Mouse (Mus musculus) neural tube, embryonic 15.5 days (tissue): ENCODE measurements around the gene Ern2. TPM values are rescaled to one million over a fixed set of nuclear protein-coding genes. Genes with fewer than 3 reads are reported as not detected.

Source experiments
- ATAC-seq: fragments of 200-750 bp; cut with Nextera tagmentation; 2 replicates; pipeline ENCODE4 v1.8.0; 2017; ENCODE audit warnings: mild to moderate bottlenecking, moderate TSS enrichment, moderate library complexity; ENCODE audit not compliant: low FRiP score
- H3K27ac ChIP-seq: fragments of 300-500 bp; sonication (generic); replicated peaks from 2 replicates; pipeline ENCODE4 v1.5.1; 2015; ENCODE audit warnings: mild to moderate bottlenecking, inconsistent platforms
- H3K27me3 ChIP-seq: fragments of 300-500 bp; sonication (generic); replicated peaks from 2 replicates; pipeline ENCODE4 v1.6.1; 2015; ENCODE audit warnings: inconsistent platforms
- H3K36me3 ChIP-seq: fragments of 300-500 bp; sonication (generic); 2 replicates; pipeline ENCODE4 v1.6.1; 2015; ENCODE audit warnings: inconsistent platforms
- H3K4me1 ChIP-seq: fragments of 300-500 bp; sonication (generic); 2 replicates; pipeline ENCODE4 v1.6.1; 2015; ENCODE audit warnings: inconsistent platforms
- H3K4me2 ChIP-seq: fragments of 300-500 bp; sonication (generic); 2 replicates; pipeline ENCODE4 v1.6.1; 2015; ENCODE audit warnings: inconsistent platforms, mild to moderate bottlenecking, moderate library complexity
- H3K4me3 ChIP-seq: fragments of 300-500 bp; sonication (generic); replicated peaks from 2 replicates; pipeline ENCODE4 v1.5.1; 2015; ENCODE audit warnings: mild to moderate bottlenecking, inconsistent platforms
- H3K9ac ChIP-seq: fragments of 300-500 bp; sonication (generic); replicated peaks from 2 replicates; pipeline ENCODE4 v1.6.1; 2015; ENCODE audit warnings: mild to moderate bottlenecking, inconsistent platforms
- H3K9me3 ChIP-seq: fragments of 300-500 bp; sonication (generic); replicated peaks from 2 replicates; pipeline ENCODE4 v1.6.1; 2016; ENCODE audit warnings: inconsistent platforms
- WGBS: fragments of 180-500 bp; shearing (Covaris S2); methylation state at CpG from one replicate; pipeline ENCODE4 v1.1.7; 2015; ENCODE audit warnings: mixed read lengths; 5-methylcytosine and 5-hydroxymethylcytosine counted together
- polyA plus RNA-seq: library from polyadenylated mRNA; unstranded; fragments of >200 nt; fragmentation: Nextera tagmentation; extraction: Ambion mirVana; gene quantifications from 2 replicates; pipeline ENCODE4 v1.2.1, GENCODE M21; 2015

The Ern2 gene
- polyA plus RNA-seq, 1 experiment from 2014 or later, result 2.0 TPM

GRCm38 (mm10) chr7:122197306-122197705 is 11.3 kb upstream of the Ern2 start:
- WGBS, result 36% methylated on average over 4 of the region's 4 CpGs
- no peaks in the 10 kb centered on the region for H3K4me1 ChIP-seq
- no peak for ATAC-seq

GRCm38 (mm10) chr7:122196771-122197170 is 10.8 kb upstream of the Ern2 start:
- WGBS, result 89% methylated on average over 9 of the region's 9 CpGs
- Histone ChIP-seq H3K36me3 (no peaks in the 10 kb centered on the region), H3K4me3 (no peak overlapping the region), H3K27ac (no peak overlapping the region), H3K9ac (no peak overlapping the region), H3K27me3 (no peaks in the 10 kb centered on the region), H3K4me1 (no peaks in the 10 kb centered on the region), H3K9me3 (no peaks in the 10 kb centered on the region), H3K4me2 (no peak overlapping the region)
- ATAC-seq, result no peak

More at GRCm38 (mm10) chr7:122197306-122197705, 11.3 kb upstream of the Ern2 start:
- Histone ChIP-seq H3K4me3 (no peak overlapping the region), H3K9ac (no peak overlapping the region), H3K27me3 (no peaks in the 10 kb centered on the region), H3K9me3 (no peaks in the 10 kb centered on the region), H3K36me3 (no peaks in the 10 kb centered on the region), H3K4me2 (no peak overlapping the region), H3K27ac (no peak overlapping the region)

- Histone ChIP-seq H3K27me3 (no peaks in the 10 kb centered on the region), H3K36me3 (no peaks in the 10 kb centered on the region), H3K9ac (no peak overlapping the region), H3K9me3 (no peaks in the 10 kb centered on the region), H3K4me1 (no peaks in the 10 kb centered on the region), H3K4me2 (no peak overlapping the region), H3K4me3 (no peak overlapping the region), H3K27ac (no peak overlapping the region)
- ATAC-seq, result no peak
Measured at GRCm38 (mm10) chr7:122193919-122194318, 7.9 kb upstream of the Ern2 start.

- ATAC-seq, result no peak
- H3K27me3 ChIP-seq, result no peaks in the 10 kb centered on the region
- WGBS, result 67% methylated on average over 10 of the region's 10 CpGs
Measured at GRCm38 (mm10) chr7:122191097-122191496, 5.1 kb upstream of the Ern2 start.

GRCm38 (mm10) chr7:122189484-122189883 is 3.5 kb upstream of the Ern2 start:
- Histone ChIP-seq H3K36me3 (no peaks in the 10 kb centered on the region), H3K27ac (no peak overlapping the region), H3K9ac (no peak overlapping the region), H3K4me1 (0 out of 2 replicates have a peak, but pooled peaks cover 4% of the 10 kb centered on the region), H3K9me3 (no peaks in the 10 kb centered on the region), H3K4me3 (no peak overlapping the region), H3K27me3 (no peaks in the 10 kb centered on the region), H3K4me2 (no peak overlapping the region)
- no peak for ATAC-seq
- 32% methylated on average over 7 of the region's 7 CpGs for WGBS

More at GRCm38 (mm10) chr7:122191097-122191496, 5.1 kb upstream of the Ern2 start:
- no peak overlapping the region for H3K9ac ChIP-seq
- no peaks in the 10 kb centered on the region for H3K4me1 ChIP-seq
- no peaks in the 10 kb centered on the region for H3K9me3 ChIP-seq
- H3K27ac ChIP-seq, result no peak overlapping the region
- no peak overlapping the region for H3K4me2 ChIP-seq
- no peak overlapping the region for H3K4me3 ChIP-seq
- H3K36me3 ChIP-seq, result no peaks in the 10 kb centered on the region

- Histone ChIP-seq H3K27ac (no peak overlapping the region), H3K4me3 (no peak overlapping the region), H3K9ac (no peak overlapping the region), H3K27me3 (no peaks in the 10 kb centered on the region), H3K36me3 (no peaks in the 10 kb centered on the region), H3K4me2 (no peak overlapping the region), H3K4me1 (0 out of 2 replicates have a peak, but pooled peaks cover 4% of the 10 kb centered on the region), H3K9me3 (no peaks in the 10 kb centered on the region)
- no peak for ATAC-seq
- 75% methylated on average over 5 of the region's 5 CpGs for WGBS
Measured at GRCm38 (mm10) chr7:122184569-122184968, 1.4 kb downstream of the Ern2 start.

- H3K27ac ChIP-seq, result no peak overlapping the region
- H3K9ac ChIP-seq, result no peak overlapping the region
- no peak overlapping the region for H3K4me3 ChIP-seq
- ATAC-seq, result no peak
- no peaks in the 10 kb centered on the region for H3K9me3 ChIP-seq
- 0 out of 2 replicates have a peak, but pooled peaks cover 1% of the 10 kb centered on the region for H3K4me1 ChIP-seq
- 93% methylated on average over 7 of the region's 7 CpGs for WGBS
- no peaks in the 10 kb centered on the region for H3K27me3 ChIP-seq
- no peak overlapping the region for H3K4me2 ChIP-seq
- H3K36me3 ChIP-seq, result no peaks in the 10 kb centered on the region
Measured at GRCm38 (mm10) chr7:122180720-122181119, 5.3 kb downstream of the Ern2 start.

- 59% methylated on average over 10 of the region's 10 CpGs for WGBS
- no peaks in the 10 kb centered on the region for H3K9me3 ChIP-seq
- H3K27ac ChIP-seq, result no peak overlapping the region
- H3K4me3 ChIP-seq, result no peak overlapping the region
- peaks cover 8% of the 10 kb centered on the region; the same call in 1 of the 2 replicates for H3K36me3 ChIP-seq
- H3K4me2 ChIP-seq, result no peak overlapping the region
- no peaks in the 10 kb centered on the region for H3K27me3 ChIP-seq
- H3K4me1 ChIP-seq, result no peaks in the 10 kb centered on the region
- no peak for ATAC-seq
- H3K9ac ChIP-seq, result no peak overlapping the region
Measured at GRCm38 (mm10) chr7:122171613-122172012, 14.4 kb downstream of the Ern2 start.

- WGBS, result 85% methylated on average over 6 of the region's 6 CpGs
- Histone ChIP-seq H3K9me3 (no peaks in the 10 kb centered on the region), H3K27me3 (no peaks in the 10 kb centered on the region), H3K27ac (no peak overlapping the region), H3K4me3 (no peak overlapping the region), H3K4me1 (no peaks in the 10 kb centered on the region), H3K9ac (no peak overlapping the region), H3K36me3 (peaks cover 12% of the 10 kb centered on the region; the same call in 1 of the 2 replicates), H3K4me2 (no peak overlapping the region)
- no peak for ATAC-seq
Measured at GRCm38 (mm10) chr7:122170705-122171104, 15.3 kb downstream of the Ern2 start.

- no peak for ATAC-seq
- 93% methylated on average over 7 of the region's 7 CpGs for WGBS
Measured at GRCm38 (mm10) chr7:122167203-122167602, 18.8 kb downstream of the Ern2 start.

GRCm38 (mm10) chr7:122163766-122164165 is 22.2 kb downstream of the Ern2 start:
- Histone ChIP-seq H3K4me2 (no peak overlapping the region), H3K27ac (no peak overlapping the region), H3K4me1 (peaks cover 21% of the 10 kb centered on the region), H3K27me3 (no peaks in the 10 kb centered on the region), H3K4me3 (no peak overlapping the region), H3K36me3 (peaks cover 8% of the 10 kb centered on the region; the same call in 1 of the 2 replicates), H3K9me3 (no peaks in the 10 kb centered on the region), H3K9ac (no peak overlapping the region)
- ATAC-seq, result no peak
- 95% methylated on average over 8 of the region's 8 CpGs for WGBS

More at GRCm38 (mm10) chr7:122167203-122167602, 18.8 kb downstream of the Ern2 start:
- H3K27ac ChIP-seq, result no peak overlapping the region
- H3K36me3 ChIP-seq, result peaks cover 12% of the 10 kb centered on the region; the same call in 1 of the 2 replicates
- no peak overlapping the region for H3K9ac ChIP-seq
- H3K4me1 ChIP-seq, result no peaks in the 10 kb centered on the region
- H3K27me3 ChIP-seq, result no peaks in the 10 kb centered on the region
- H3K4me2 ChIP-seq, result no peak overlapping the region
- H3K4me3 ChIP-seq, result no peak overlapping the region
- no peaks in the 10 kb centered on the region for H3K9me3 ChIP-seq

GRCm38 (mm10) chr7:122160037-122160436 is 26.0 kb downstream of the Ern2 start:
- no peaks in the 10 kb centered on the region for H3K9me3 ChIP-seq
- H3K27ac ChIP-seq, result no peak overlapping the region
- peak overlapping the region; percentile 42 for H3K9ac ChIP-seq
- no peaks in the 10 kb centered on the region for H3K27me3 ChIP-seq
- peak overlapping the region; percentile 74 for H3K4me3 ChIP-seq
- H3K4me2 ChIP-seq, result peak overlapping the region; percentile 95
- no peaks in the 10 kb centered on the region for H3K36me3 ChIP-seq
- H3K4me1 ChIP-seq, result peaks cover 34% of the 10 kb centered on the region
- no peak for ATAC-seq
- WGBS, result 2% methylated on average over 12 of the region's 12 CpGs
